Mouse (Mus musculus) stomach, postnatal 0 days (tissue): ENCODE measurements at regions not wholly inside any gene's neighbourhood (a gene's known extent, or its start where the extent isn't known, plus 50 kb on each side); places are given as distances from the start of the nearest gene placed in this dataset.

Experiments
- CTCF ChIP-seq: IDR thresholded peaks from 2 replicates; pipeline ENCODE4 v1.5.1; 2016; ENCODE audit warnings: antibody characterized with exemption, low read depth, mild to moderate bottlenecking, moderate library complexity
- EP300 ChIP-seq: optimal IDR thresholded peaks from 2 replicates; pipeline ENCODE3; 2016; ENCODE audit warnings: antibody characterized with exemption

- TF ChIP-seq CTCF, result no peak
- TF ChIP-seq EP300, result no peak
These were observed 526.3 kb upstream of the N6amt1 start for GRCm38 (mm10) chr16:86827645-86828044.
